Mouse (Mus musculus): ENCODE results near the gene Camp.

GRCm38 (mm10) chr9:109806260-109806659 is 43.2 kb downstream of the Camp start:
- no peak for TF ChIP-seq CTCF (IDR thresholded peaks at IDR 0.05; ENCODE audit: low read depth, low read length)
- TF ChIP-seq EP300 (IDR thresholded peaks at IDR 0.05; ENCODE audit: insufficient read depth, low read depth, low read length) = no peak

Measured in ES-Bruce4 (cell line).